Mouse (Mus musculus) B cell, adult 67 days (primary cell): ENCODE measurements around the gene Wls. TPM values are rescaled to one million over a fixed set of nuclear protein-coding genes. Genes with fewer than 3 reads are reported as not detected.

Source experiments
- total RNA-seq, 2 experiments: library from RNA; stranded (reverse); gene quantifications; 4 replicates each; pipeline ENCODE4 v1.2.4; 2023

Wls gene
- 1 to 10 TPM; 4.2 to 6.2 TPM for total RNA-seq

GRCm38 (mm10) chr3:159839481-159839880, at the start of gene Wls:
Wls (plus strand) TSS chr3:159839672.

Other genes starting within 250 kb of the Wls start
- not detected for gene Rpe65, start 240.5 kb upstream of the Wls start, total RNA-seq